Mouse (Mus musculus) cerebellum, adult 9-11 months (tissue): Measurements from ENCODE around the gene Amigo1.
"Not testable (repeated sequence)": the region's sequence is repeated elsewhere in the genome, so short reads cannot be mapped to it uniquely, and the experiment has no call there.

Source experiments
- DNase-seq: peaks from one replicate; pipeline ENCODE4 v3.0.0; 2022

Gene Amigo1

GRCm38 (mm10) chr3:108209946-108210770 lies 24.0 kb downstream of the Amigo1 start:
- peak; percentile 97 for DNase-seq

GRCm38 (mm10) chr3:108210771-108211139 lies 24.6 kb downstream of the Amigo1 start, which contains the start of gene Atxn7l2:
Atxn7l2 (minus strand) TSS chr3:108210934.
- no peak for DNase-seq

- peak; percentile 74 for DNase-seq
These were observed 25.7 kb downstream of the Amigo1 start for GRCm38 (mm10) chr3:108211845-108212244.

- DNase-seq = peak; percentile 70
These were observed 26.3 kb downstream of the Amigo1 start for GRCm38 (mm10) chr3:108212406-108212805.

GRCm38 (mm10) chr3:108214734-108215133 lies 28.6 kb downstream of the Amigo1 start:
- DNase-seq = no peak

GRCm38 (mm10) chr3:108220661-108221060 lies 34.5 kb downstream of the Amigo1 start:
- no peak for DNase-seq

- no peak for DNase-seq
These were observed 39.8 kb downstream of the Amigo1 start for GRCm38 (mm10) chr3:108225711-108226557.

- DNase-seq = no peak
These were observed 40.6 kb downstream of the Amigo1 start, which contains the start of gene Sypl2 for GRCm38 (mm10) chr3:108226558-108227350. Sypl2 (minus strand) TSS chr3:108226648.

- DNase-seq = no peak
These were observed 41.4 kb downstream of the Amigo1 start for GRCm38 (mm10) chr3:108227521-108227920.

- DNase-seq = no peak
These were observed 45.5 kb downstream of the Amigo1 start for GRCm38 (mm10) chr3:108231646-108232045.

GRCm38 (mm10) chr3:108237474-108238102 lies 51.5 kb downstream of the Amigo1 start:
- not testable (repeated sequence) for DNase-seq

GRCm38 (mm10) chr3:108241243-108241839 lies 55.2 kb downstream of the Amigo1 start:
- no peak for DNase-seq
